In the genomic region with DNA sequence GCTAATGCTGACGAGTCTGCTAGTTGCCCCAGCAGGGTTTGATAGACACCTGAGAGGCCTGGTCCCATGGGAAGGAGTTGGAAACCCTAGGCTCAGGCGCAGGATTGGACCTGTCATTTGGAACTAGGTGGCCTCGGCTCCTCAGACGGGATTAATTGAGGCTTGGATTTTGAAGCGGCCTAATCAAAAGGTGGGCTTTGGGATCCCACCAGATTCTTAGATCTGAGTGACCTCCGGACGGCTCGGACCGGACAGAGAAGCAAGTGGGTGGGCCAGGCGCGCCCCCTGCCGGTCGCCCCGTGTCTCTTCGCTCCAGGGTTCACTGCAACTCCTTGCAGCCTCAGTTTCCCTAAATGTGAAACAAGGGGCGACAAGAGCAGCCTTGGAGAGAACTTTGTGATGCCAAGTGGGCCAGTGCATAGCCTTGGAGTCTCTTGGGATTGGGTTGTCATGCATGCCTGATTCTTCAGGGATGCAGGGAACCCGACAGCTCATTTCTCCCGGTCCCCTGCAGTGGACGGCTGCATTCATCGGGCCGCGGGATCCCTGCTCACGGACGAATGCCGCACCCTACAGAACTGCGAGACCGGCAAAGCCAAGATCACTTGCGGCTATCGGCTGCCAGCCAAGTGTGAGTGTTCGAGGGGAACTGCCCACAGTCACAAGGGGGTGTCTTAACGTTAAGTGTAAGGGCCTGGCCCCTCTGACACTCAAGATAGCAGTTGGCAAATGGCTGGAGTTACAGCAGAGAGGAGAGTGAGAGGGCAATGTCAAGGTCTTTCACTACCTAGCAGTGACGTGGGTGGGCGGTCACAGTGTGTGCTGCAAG, we compare ENCODE assay signal across 8 mouse cellular contexts. TPM values are rescaled to one million over a fixed set of nuclear protein-coding genes. Genes with fewer than 3 reads are reported as not detected.
A peak's percentile ranks its signal among the peaks of the same experiment; 100 is the strongest.
DNase-seq lines count a peak whose midpoint lies in the region; ATAC-seq lines count a peak whose summit lies in the region.

No protein-coding gene starts in this region.

- DNase-seq in layer of hippocampus, postnatal 10 days (ENCODE audit: low spot score in 2 of 2), result peak; percentile 64 to 78
- no peak for DNase-seq in layer of hippocampus, adult 8-10 months (ENCODE audit: low spot score in 2 of 2)
- peak; percentile 32 for DNase-seq in c-Kit-positive CD71-positive TER-119-positive erythroid progenitor cells, embryonic 14.5 days (ENCODE audit: low spot score)
- peak; percentile 78 for DNase-seq in heart, postnatal 4 days
- peak; percentile 77 for DNase-seq in left cerebral cortex, postnatal 4 days
- DNase-seq in midbrain, embryonic 14.5 days, result peak; percentile 78

- no peak overlapping the region for H3K9ac ChIP-seq in forebrain, embryonic 12.5 days
- H3K9ac ChIP-seq in midbrain, embryonic 14.5 days (replicated peaks; ENCODE audit: low read length), result no peak overlapping the region
- no peak overlapping the region for H3K9ac ChIP-seq in stomach, embryonic 14.5 days (replicated peaks; ENCODE audit: low read depth, low read length)

- no peak overlapping the region for H3K27ac ChIP-seq in forebrain, embryonic 12.5 days
- H3K27ac ChIP-seq in midbrain, embryonic 14.5 days (replicated peaks; ENCODE audit: low read depth, low read length), result no peak overlapping the region
- H3K27ac ChIP-seq in stomach, embryonic 14.5 days (ENCODE audit: low read length), result no peak overlapping the region

- H3K4me2 ChIP-seq in forebrain, embryonic 12.5 days, result 0 out of 2 replicates have a peak overlapping the region, but pooled peaks have one; percentile 4
- H3K4me2 ChIP-seq in midbrain, embryonic 14.5 days (ENCODE audit: low read length), result no peak overlapping the region
- no peak overlapping the region for H3K4me2 ChIP-seq in stomach, embryonic 14.5 days (replicated peaks; ENCODE audit: low read depth, low read length)

- H3K4me3 ChIP-seq in forebrain, embryonic 12.5 days (replicated peaks), result no peak overlapping the region
- no peak overlapping the region for H3K4me3 ChIP-seq in midbrain, embryonic 14.5 days (replicated peaks; ENCODE audit: low read depth, low read length)
- no peak overlapping the region for H3K4me3 ChIP-seq in stomach, embryonic 14.5 days (ENCODE audit: low read depth, low read length)

- ATAC-seq in forebrain, embryonic 12.5 days (ENCODE audit: low FRiP score), result peak; percentile 67; the same call in 1 of the 2 replicates
- ATAC-seq in midbrain, embryonic 14.5 days (ENCODE audit: low FRiP score, low TSS enrichment), result 0 out of 2 replicates have a peak, but pooled peaks have one; percentile 11
- ATAC-seq in stomach, embryonic 14.5 days (ENCODE audit: insufficient number of reproducible peaks, insufficient read depth, low FRiP score, low read depth), result 0 out of 2 replicates have a peak, but pooled peaks have one; percentile 16

- intact Hi-C loops in left cerebral cortex, postnatal 4 days (cut with DNase I), result loop anchor here (5.0 kb wide), 1 partner anchor 129 kb away; no protein-coding TSS in a partner anchor

- peaks cover 42% of the 10 kb centered on the region for H3K4me1 ChIP-seq in forebrain, embryonic 12.5 days
- H3K4me1 ChIP-seq in midbrain, embryonic 14.5 days (ENCODE audit: control insufficient read depth, insufficient read depth, low read length), result peaks cover 11% of the 10 kb centered on the region
- H3K4me1 ChIP-seq in stomach, embryonic 14.5 days (ENCODE audit: control insufficient read depth, insufficient read depth, low read length), result peaks cover 13% of the 10 kb centered on the region; the same call in 1 of the 2 replicates

- peaks cover 22% of the 10 kb centered on the region for H3K27me3 ChIP-seq in forebrain, embryonic 12.5 days
- H3K27me3 ChIP-seq in midbrain, embryonic 14.5 days (ENCODE audit: control insufficient read depth, insufficient read depth, low read length), result no peaks in the 10 kb centered on the region
- H3K27me3 ChIP-seq in stomach, embryonic 14.5 days (ENCODE audit: control insufficient read depth, insufficient read depth, low read length), result no peaks in the 10 kb centered on the region

- peaks cover 42% of the 10 kb centered on the region for H3K36me3 ChIP-seq in forebrain, embryonic 12.5 days (replicated peaks)
- H3K36me3 ChIP-seq in midbrain, embryonic 14.5 days (ENCODE audit: control insufficient read depth, insufficient read depth, low read length), result peaks cover 42% of the 10 kb centered on the region
- peaks cover 37% of the 10 kb centered on the region for H3K36me3 ChIP-seq in stomach, embryonic 14.5 days (ENCODE audit: control insufficient read depth, insufficient read depth, low read length)

- 15% methylated on average over 33 of the region's 33 CpGs for WGBS in forebrain, embryonic 12.5 days
- WGBS in midbrain, embryonic 14.5 days, result 12% methylated on average over 33 of the region's 33 CpGs
- 18% methylated on average over 33 of the region's 33 CpGs for WGBS in stomach, embryonic 14.5 days

- no peaks in the 10 kb centered on the region for H3K9me3 ChIP-seq in forebrain, embryonic 12.5 days
- no peaks in the 10 kb centered on the region for H3K9me3 ChIP-seq in midbrain, embryonic 14.5 days (ENCODE audit: control insufficient read depth, low read length)
- H3K9me3 ChIP-seq in stomach, embryonic 14.5 days (ENCODE audit: control insufficient read depth, low read depth, low read length), result no peaks in the 10 kb centered on the region

RNA-seq across cellular contexts. Expression of gene Otub1, which starts 10.0 kb away (rescaled TPM):
- 100 to 1,000 TPM; 202 to 240 TPM for total RNA-seq in layer of hippocampus, postnatal 10 days (2021)
- 100 to 1,000 TPM; 277 to 297 (median 291) TPM for total RNA-seq in layer of hippocampus, adult 8-10 months (2022)
- polyA plus RNA-seq in forebrain, embryonic 12.5 days (2016; fragmentation: Nextera tagmentation; extraction: Ambion mirVana), result 220 and 238 TPM in 2 replicates
- total RNA-seq in heart, postnatal 4 days (2021), result 100 to 1,000 TPM; 111 to 112 TPM
- total RNA-seq in left cerebral cortex, postnatal 4 days (2021), result 100 to 1,000 TPM; 181 TPM
- 244 and 263 TPM in 2 replicates for polyA plus RNA-seq in midbrain, embryonic 14.5 days (2014; fragmentation: Nextera tagmentation; extraction: Ambion mirVana)
- 222 and 238 TPM in 2 replicates for polyA plus RNA-seq in stomach, embryonic 14.5 days (2014; fragmentation: Nextera tagmentation; extraction: Ambion mirVana)

RNA-seq across cellular contexts. Expression of gene Cox8a, which starts 21.3 kb away (rescaled TPM):
- 100 to 1,000 TPM; 688 to 834 TPM for total RNA-seq in layer of hippocampus, postnatal 10 days (2021)
- total RNA-seq in layer of hippocampus, adult 8-10 months (2022), result 1,000 to 10,000 TPM; 1,017 to 1,089 (median 1,062) TPM
- polyA plus RNA-seq in forebrain, embryonic 12.5 days (2016; fragmentation: Nextera tagmentation; extraction: Ambion mirVana), result 781 and 789 TPM in 2 replicates
- total RNA-seq in heart, postnatal 4 days (2021), result 100 to 1,000 TPM; 836 to 917 TPM
- 100 to 1,000 TPM; 469 to 499 TPM for total RNA-seq in left cerebral cortex, postnatal 4 days (2021)
- polyA plus RNA-seq in midbrain, embryonic 14.5 days (2014; fragmentation: Nextera tagmentation; extraction: Ambion mirVana), result 921 and 1,195 TPM in 2 replicates
- polyA plus RNA-seq in stomach, embryonic 14.5 days (2014; fragmentation: Nextera tagmentation; extraction: Ambion mirVana), result 1,044 and 1,144 TPM in 2 replicates

RNA-seq across cellular contexts. Expression of gene Naa40, which starts 44.9 kb away (rescaled TPM):
- total RNA-seq in layer of hippocampus, postnatal 10 days (2021), result 10 to 100 TPM; 36.3 to 45.6 TPM
- 10 to 100 TPM; 34.6 to 44.2 (median 36.6) TPM for total RNA-seq in layer of hippocampus, adult 8-10 months (2022)
- polyA plus RNA-seq in forebrain, embryonic 12.5 days (2016; fragmentation: Nextera tagmentation; extraction: Ambion mirVana), result 90.0 and 92.2 TPM in 2 replicates
- total RNA-seq in heart, postnatal 4 days (2021), result 10 to 100 TPM; 34.3 to 36.9 TPM
- total RNA-seq in left cerebral cortex, postnatal 4 days (2021), result 10 to 100 TPM; 45.6 to 49.9 TPM
- polyA plus RNA-seq in midbrain, embryonic 14.5 days (2014; fragmentation: Nextera tagmentation; extraction: Ambion mirVana), result 68.6 and 77.8 TPM in 2 replicates
- 59.4 and 59.6 TPM in 2 replicates for polyA plus RNA-seq in stomach, embryonic 14.5 days (2014; fragmentation: Nextera tagmentation; extraction: Ambion mirVana)

Comparison
In these comparisons a context has a peak if more than half of its experiments do, and no peak if none do; other contexts are left out.
1. DNase-seq: peak in layer of hippocampus, postnatal 10 days (2 of 2), c-Kit-positive CD71-positive TER-119-positive erythroid progenitor cells, embryonic 14.5 days (single experiment), heart, postnatal 4 days (single experiment), left cerebral cortex, postnatal 4 days (single experiment) and midbrain, embryonic 14.5 days (single experiment); none in layer of hippocampus, adult 8-10 months (0 of 2).
2. ATAC-seq: peak in every context shown above with its lines; median percentile 67 in forebrain, embryonic 12.5 days; 16 in stomach, embryonic 14.5 days; 11 in midbrain, embryonic 14.5 days.